Mouse (Mus musculus): ENCODE results near the gene Slc22a8. TPM values are rescaled to one million over a fixed set of nuclear protein-coding genes. Genes with fewer than 3 reads are reported as not detected.

Gene Slc22a8
- 10 to 100 TPM; 11.5 to 15.9 (median 14.1) TPM for total RNA-seq (2022)

- DNase-seq (ENCODE audit: low spot score in 2 of 2), result no peak
Measured at GRCm38 (mm10) chr19:8590954-8591353, at the start of gene Slc22a8. Gene Slc22a8 (plus strand): TSS chr19:8591254.

DNA sequence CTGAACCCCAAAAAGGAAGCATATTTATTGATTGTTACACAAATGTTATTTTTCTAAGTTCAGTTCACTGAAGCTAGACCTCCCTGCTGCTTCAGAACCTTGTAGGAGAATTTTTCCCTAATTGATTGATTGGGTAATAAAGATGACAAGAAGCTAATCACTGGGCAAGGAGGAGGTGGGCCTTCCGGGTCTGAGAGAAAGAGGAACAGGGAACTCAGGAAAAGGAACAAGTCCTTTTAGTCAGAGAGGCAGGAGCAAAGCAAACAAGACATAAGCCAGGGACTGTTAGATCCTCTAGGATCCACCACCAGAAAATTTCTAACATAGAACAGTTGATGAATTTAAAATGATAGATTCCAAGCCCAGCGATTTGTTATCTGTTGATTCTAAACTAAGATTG lies 32.2 kb upstream of the Slc22a8 start:
- no peak for DNase-seq (ENCODE audit: low spot score in 2 of 2)

GRCm38 (mm10) chr19:8564021-8564420 lies 27.0 kb upstream of the Slc22a8 start:
- no peak for DNase-seq (ENCODE audit: low spot score in 2 of 2)

DNA sequence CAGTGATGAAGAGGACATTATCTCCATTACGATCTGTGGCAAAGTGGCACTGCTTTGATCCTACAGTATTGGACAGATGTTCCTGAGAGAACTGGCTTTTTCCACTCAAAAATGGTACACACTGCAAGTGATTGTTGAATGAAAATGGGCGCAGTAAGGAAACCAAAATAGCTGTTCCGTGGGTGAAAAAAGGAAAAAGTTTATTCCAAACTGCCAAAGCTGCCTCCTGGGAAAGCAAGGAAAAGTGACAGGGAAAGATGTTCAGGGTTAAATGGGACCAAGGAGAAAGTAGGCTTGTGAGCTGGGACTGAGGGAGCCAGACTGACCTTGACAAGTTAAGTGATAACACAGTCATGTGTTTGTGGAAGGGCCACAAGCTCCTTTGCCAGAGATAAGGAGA lies 26.6 kb upstream of the Slc22a8 start:
- no peak for DNase-seq (ENCODE audit: low spot score in 2 of 2)

DNA sequence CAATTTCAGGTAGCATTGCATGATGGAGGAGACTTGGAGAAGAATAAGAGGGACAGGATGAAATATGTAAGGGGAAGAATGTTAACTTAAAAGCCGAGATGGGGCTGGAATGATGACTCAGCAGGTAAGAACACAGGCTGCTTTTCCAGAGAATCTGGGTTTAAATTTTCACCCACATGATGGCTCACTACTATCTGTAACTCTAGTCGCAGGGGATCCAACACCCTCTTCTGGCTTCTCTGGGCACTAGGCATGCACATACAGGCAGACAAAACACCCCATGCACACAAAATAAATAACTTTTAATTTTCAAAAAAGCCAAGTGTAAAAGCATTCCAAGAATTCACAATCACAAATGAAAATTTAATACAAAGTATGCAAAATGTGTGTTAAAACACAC lies 25.8 kb upstream of the Slc22a8 start:
- DNase-seq (ENCODE audit: low spot score in 2 of 2), result no peak

DNA sequence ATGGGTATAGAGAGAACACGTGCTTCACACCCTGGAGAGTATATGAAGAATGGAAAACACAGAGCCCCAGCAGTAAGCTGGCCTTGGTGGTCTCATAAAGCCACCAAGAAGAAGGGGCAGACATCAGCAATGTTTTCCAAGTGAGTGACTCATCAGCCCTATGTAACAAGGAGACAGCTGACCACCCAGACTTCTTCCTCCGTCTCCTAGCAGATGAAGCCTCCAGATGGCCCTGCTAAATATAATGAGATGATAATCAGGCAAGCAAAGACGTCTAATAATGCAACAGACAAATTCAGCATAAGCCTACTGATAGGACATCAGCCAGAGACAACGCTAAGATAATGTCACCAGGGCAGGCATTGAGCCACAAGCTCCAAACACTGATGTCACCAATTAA lies 25.1 kb upstream of the Slc22a8 start:
- peak in 1 of 2 experiments; percentile 28 for DNase-seq (ENCODE audit: low spot score in 2 of 2)

DNA sequence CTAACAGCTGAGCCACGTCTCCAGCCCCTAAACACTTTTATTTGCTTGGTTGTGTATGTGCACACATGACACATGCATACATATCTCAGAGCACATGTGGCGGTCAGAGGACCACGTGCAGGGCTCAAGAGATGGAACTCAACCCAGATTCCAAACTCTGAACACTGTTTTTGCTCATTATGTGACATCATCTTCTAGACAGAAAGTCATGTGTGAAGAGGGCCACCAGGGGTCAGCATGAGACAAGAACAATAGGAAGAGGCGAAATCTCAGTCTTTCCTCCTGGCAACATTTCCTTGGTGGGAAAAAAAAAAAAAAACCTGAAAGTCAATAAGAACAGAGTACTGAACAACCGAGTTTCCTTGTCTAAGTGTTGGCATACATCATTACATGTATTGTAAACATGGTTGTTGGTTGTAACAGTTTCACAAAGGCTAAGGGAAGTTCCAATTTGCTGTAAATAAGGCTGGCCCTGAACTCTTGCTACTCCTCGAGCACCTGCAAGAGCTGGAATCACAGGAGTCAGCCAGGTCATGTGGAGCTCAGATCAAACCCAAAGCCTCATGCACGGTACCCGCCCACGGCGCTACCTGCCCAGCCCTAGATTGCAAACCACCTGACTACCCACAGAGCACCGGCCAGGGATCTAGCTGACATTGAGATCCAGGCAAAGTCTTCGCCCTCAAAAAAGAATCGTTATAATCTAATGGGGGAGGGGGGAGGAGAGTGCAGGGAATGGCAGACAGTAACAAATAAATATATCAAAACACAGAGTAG lies 23.8 kb upstream of the Slc22a8 start:
- DNase-seq (ENCODE audit: low spot score in 2 of 2), result no peak

GRCm38 (mm10) chr19:8569453-8569863 lies 21.6 kb upstream of the Slc22a8 start:
- no peak for DNase-seq (ENCODE audit: low spot score in 2 of 2)

DNA sequence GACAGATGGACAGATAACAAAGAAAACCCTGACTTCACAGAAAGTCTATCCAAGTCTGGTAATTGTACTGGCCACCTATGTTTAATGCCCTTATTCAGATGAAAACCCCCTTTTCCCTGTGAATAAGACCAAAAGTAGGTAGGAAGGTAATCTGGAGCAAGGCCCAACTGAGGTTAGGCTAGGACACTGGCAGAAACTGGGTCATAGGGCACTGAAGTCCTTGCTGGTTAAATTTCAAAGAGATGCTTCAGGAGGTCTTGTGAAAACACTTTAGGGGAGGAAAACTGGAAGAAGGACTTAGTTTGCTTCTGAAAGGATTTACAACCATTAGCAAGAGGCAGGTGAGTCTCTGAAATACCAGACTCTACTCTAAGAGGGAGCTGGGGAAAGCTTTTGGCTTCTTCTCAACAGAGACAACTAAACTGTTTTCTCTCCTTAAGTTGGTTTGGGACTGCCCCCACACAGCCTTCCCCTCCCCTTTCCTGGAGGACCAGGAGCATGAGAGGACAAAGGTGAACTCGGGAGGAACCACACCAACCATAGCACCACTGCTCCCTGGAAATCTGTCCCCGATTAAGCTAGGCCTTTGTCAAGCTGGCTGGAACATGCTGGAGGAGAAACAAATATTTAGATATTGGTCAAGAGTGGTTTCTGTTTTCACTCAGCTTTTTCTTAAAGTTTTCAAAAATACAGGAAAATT lies 20.6 kb upstream of the Slc22a8 start:
- DNase-seq (ENCODE audit: low spot score in 2 of 2), result no peak

DNA sequence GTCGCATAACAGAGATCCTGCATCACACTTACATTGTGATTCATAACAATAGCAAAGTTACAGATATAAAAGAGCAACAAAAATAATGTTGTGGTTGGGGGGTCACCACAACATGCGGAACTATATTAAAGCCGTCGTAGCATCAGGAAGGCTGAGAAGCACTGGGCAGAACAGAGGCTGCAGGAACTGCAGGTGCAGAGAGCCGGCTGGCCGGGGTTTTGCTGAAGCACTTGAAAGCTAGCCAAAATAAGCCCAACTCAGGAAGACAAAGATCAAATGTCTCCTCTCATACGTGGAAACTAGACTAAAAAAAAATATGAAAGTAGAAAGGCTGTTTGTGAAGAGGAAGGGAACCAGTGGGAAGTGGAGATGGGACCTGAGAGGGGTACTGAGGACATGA lies 19.3 kb upstream of the Slc22a8 start:
- DNase-seq (ENCODE audit: low spot score in 2 of 2), result no peak

DNA sequence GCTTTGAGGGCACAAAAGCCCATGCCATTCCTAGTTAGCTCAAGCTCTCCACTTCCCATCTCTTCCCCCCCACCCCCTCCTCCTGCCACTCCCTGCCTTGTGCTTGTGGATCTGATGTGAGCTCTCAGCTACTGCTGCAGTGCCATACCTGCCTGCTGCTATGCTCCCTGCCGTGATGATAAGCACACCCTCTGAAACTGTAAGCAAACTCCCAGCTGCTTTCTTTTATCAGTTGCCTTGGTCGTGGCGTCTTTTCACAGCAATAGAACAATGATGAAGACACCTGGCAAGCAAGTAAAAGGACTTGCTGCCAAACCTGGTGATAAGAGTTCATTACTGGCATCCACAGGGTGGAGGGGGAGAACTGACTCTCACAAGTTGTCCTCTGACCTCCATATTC lies 18.6 kb upstream of the Slc22a8 start:
- no peak for DNase-seq (ENCODE audit: low spot score in 2 of 2)

- DNase-seq (ENCODE audit: low spot score in 2 of 2), result no peak
Measured at GRCm38 (mm10) chr19:8577432-8577831, 13.6 kb upstream of the Slc22a8 start.

GRCm38 (mm10) chr19:8578293-8578969 lies 12.6 kb upstream of the Slc22a8 start:
- DNase-seq (ENCODE audit: low spot score in 2 of 2), result peak; percentile 82 to 89

DNA sequence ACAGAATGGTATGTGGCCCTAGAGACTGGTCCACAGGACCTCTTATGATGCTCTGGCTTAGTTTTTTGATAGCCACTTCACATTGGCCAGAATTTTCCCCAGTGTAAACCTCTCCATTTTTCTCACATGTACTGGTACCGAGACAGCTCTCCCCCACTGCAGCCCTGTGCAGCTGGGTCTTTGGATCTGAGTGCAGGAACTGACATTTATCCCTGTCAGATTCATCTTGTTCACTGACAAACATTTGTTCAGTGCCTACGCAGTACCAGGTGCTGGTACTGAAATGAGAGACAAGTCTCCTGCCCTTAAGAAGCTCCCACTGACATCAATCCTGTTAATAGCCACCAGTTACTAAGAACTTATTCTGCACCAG lies 12.1 kb upstream of the Slc22a8 start:
- DNase-seq (ENCODE audit: low spot score in 2 of 2), result peak in 1 of 2 experiments; percentile 46

GRCm38 (mm10) chr19:8585298-8585697 lies 5.8 kb upstream of the Slc22a8 start:
- no peak for DNase-seq (ENCODE audit: low spot score in 2 of 2)

DNA sequence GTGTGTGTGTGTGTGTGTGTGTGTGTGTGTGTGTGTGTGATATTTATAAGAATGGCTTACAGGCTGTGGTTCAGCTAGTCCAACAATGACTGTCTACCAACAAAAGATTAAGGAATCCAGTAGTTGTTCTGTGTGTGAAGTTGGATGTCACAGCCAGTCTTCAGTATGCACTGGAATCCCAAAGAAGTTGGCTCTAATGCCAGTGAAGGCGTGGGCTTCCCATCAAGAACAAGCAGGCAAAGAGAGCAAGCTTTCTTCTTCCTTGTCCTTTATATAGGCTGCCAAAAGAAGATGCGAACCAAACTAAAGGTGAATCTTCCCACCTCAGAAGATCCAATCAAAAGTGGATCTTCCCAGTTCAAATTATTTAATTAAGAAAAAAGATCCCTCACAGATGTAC lies 5.2 kb upstream of the Slc22a8 start:
- DNase-seq (ENCODE audit: low spot score in 2 of 2), result no peak

- peak in 1 of 2 experiments; percentile 34 for DNase-seq (ENCODE audit: low spot score in 2 of 2)
Measured at GRCm38 (mm10) chr19:8586350-8586749, 4.7 kb upstream of the Slc22a8 start.

DNA sequence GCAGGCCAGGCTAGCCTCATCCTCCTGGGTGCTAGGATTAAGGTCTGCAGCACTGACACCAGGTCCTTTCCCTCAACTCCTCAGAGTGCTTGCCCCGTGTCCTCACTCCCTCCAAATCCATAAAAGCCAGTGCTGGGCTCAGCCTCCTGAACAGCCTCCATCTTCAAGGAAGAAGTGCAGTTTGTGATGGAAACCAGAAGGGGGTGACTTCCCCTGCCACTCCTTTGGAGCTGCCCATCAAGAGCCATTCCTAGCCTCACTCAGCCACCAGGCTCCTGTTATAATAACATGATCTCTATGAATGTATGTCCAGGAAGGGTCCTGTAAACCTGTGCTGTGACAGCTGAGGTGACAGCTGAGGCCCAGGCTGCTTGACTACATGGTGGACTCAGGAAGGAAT lies 3.7 kb upstream of the Slc22a8 start:
- no peak for DNase-seq (ENCODE audit: low spot score in 2 of 2)

DNA sequence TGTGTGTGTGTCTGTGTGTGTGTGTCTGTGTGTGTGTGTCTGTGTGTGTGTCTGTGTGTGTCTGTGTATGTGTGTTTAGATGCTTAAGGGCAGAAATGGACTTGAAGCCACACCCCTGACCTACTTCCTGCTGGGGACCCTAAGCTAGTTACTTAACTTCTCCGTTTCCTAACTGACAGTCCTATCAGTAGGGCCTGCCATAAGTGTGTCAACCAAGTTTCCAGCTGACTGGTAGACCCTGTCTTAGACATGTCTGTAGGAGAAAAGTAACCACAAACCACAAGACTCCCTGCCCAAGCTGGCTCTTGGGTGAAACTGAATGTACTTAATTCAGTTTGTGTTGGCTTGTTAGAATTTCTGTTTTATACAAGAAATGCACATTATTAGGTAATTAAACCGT lies 1.1 kb downstream of the Slc22a8 start:
- DNase-seq (ENCODE audit: low spot score in 2 of 2), result no peak

GRCm38 (mm10) chr19:8592873-8593408 lies 1.9 kb downstream of the Slc22a8 start:
- no peak for DNase-seq (ENCODE audit: low spot score in 2 of 2)

GRCm38 (mm10) chr19:8593833-8594232 lies 2.8 kb downstream of the Slc22a8 start:
- no peak for DNase-seq (ENCODE audit: low spot score in 2 of 2)

DNA sequence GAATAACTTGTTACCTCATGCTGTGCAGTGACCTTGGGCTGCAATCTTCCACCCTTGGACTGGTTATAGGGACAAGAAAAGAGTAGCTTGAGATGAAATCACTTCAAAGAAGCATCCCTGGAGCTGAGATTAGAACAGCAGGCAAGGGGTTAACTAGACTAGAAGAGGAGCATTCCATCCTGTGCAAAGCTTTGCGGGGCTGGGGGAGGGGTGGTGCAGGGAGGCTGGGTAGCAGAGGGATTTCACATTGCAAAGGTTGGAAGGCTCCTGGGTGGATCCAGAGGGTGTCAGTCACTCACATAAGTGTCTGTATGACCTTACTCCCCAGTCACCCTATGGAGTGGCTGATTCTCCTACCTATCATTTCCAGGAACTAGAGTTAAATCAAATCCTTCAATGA lies 3.5 kb downstream of the Slc22a8 start:
- DNase-seq (ENCODE audit: low spot score in 2 of 2), result no peak
